Mouse (Mus musculus): ENCODE results near the gene Nav2. TPM values are rescaled to one million over a fixed set of nuclear protein-coding genes. Genes with fewer than 3 reads are reported as not detected.

Nav2 gene
- total RNA-seq, 2 experiments from 2014 or later = 6.1 to 7.5 TPM

DNA sequence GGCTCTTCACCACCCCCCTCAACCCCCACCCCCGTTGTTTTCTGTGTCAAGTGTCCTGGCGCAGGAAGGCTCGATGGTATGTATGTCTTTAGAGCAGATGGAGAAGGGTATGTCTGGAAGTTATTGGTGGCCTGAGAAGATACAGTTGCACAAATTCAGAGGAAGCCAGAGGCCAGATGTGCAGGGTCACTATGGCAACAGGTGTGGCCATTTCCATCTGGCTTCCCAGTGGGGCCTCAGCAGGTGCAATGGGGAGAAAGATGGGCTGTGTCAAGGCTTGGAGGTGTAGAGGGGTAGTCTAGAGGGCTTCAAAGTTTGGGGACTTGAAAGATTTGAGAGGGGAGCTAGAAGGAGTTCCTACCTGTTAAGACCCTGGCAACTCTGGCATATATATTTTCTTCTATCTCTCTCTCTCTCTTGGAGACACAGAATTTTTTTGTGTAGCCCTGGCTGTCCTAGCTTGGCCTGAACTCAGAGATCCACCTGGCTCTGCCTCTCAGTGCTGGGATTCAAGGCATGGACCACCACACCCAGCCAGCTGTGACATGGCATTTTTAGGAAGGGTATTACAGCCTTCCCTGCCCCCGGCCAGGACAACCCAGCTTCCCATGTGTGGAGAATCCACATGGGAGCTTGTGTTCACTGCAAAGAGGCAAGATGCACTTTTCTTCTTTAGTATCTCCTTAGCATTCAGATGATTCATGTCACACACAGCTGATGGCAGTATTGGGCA lies 435.4 kb downstream of the Nav2 start:
- no peak for DNase-seq (ENCODE audit: low spot score in 2 of 2)

- no peak for DNase-seq (ENCODE audit: low spot score in 2 of 2)
Measured at GRCm38 (mm10) chr7:49347338-49348272, 439.1 kb downstream of the Nav2 start.

DNA sequence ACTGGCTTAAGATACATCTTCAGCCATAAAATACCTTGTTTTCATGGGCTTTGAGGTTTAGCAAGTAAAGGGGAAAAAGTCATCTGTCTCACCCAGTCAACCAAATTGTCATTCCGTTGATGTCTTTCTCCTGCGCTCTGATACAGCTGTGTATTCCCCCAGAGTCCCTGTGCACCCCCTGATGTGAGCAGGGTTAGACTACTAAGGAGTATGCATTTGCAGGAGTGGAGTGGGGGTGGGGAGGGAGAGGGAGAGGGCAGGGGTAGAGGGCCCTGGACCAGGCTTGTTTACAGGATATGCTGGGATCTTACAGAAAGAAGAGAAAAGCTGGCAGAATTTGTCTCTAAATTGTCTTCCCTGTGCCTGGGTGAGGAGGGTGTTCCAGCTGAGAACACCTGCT lies 440.1 kb downstream of the Nav2 start:
- DNase-seq (ENCODE audit: low spot score in 2 of 2) = no peak

DNA sequence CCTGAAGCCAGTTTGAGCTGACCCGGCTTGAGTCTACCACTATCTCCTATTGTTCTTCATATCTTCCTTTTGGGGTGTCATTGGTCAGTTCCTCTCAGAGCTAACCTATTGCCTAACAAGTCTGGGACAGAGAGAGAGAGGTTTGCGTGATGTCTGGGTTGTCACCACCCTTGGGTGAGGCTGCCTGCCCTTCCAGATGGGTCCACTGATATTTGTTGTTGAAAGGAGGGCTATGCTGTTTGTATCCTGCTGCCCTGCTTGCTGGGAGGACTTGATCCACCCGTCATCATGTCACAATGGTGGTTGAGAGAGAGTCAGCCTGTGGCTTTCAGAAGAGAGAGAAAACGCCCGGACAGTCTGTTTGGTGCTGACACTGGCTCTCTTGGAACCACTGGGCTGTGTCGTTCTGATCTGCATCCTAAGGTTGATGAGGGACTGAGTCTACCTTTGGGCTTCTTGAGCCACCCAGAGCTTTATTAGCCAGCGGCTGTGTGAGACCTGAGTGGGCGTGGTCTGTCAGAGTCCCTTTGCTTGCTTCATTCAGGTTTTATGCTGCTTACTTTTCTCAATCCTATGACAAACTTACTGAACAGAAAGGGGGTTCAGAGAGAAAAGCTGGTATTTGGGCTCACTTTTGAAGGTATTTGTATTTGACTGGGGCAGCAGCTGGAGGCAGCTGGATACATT lies 441.9 kb downstream of the Nav2 start:
- no peak for DNase-seq (ENCODE audit: low spot score in 2 of 2)

DNA sequence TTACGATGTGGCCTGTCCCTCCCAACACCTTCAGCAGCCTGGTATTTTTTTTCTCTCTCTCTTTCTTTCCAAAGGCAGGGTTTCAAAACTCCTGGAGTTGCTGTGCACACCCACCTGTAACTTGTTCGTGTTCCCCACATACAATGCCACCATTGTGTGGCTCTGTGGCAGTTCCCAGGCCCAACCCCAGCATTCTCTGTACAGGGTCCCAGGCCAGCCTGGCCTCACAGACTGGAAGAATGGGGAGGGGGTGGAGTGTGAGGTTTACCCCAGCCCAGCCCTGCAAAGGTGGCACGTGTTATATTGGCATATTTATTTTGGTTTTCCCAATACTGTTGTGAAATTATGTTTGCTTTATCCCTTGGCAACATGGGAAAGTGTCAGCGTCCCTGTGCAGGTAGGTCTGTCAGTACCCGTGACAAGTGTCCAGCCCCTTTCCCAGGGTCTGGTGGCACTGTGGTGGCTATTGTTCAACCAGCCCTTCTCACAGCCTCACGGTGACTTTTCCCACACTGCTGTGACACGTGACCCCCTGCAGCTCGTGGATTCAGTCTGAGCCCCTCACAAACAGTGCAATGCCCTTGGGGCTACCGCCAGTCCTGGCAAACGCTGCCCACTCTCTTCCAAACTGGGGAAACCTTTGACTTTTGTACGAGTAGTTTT lies 443.2 kb downstream of the Nav2 start:
- no peak for DNase-seq (ENCODE audit: low spot score in 2 of 2)

DNA sequence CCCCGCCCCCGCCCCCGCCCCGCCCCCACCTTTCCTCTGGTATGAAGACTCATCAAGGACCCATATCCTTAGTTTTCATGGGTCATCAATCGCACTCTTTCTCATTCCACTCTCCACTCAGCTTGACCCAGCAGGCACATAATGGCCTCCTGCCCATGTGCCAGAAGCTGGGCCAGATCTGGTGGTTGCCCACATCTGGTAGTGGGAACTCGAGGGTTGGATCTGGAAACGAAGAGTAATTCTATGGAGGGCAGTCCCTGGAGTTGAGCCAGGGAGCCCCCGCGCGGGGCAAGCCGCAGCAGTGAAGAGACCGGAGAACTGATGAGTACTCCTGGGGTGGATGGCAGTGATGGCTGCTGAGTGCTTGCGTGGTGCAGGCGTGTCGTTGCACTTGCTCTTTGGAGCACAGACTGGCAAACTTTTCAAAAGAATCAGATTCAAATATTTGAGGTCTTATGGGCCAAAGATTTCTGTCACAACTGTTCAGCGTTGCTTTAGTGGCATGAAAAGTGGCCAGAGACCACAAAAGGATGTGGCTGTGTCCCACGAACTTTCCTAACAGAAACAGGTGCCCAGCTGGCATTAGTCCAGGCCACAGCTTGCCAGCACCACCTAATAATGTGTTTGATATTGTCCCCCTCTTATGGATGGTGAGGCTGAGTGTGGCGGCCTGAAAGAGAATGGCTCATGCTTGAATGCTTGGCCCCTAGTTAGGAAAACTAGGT lies 449.1 kb downstream of the Nav2 start:
- no peak for DNase-seq (ENCODE audit: low spot score in 2 of 2)

DNA sequence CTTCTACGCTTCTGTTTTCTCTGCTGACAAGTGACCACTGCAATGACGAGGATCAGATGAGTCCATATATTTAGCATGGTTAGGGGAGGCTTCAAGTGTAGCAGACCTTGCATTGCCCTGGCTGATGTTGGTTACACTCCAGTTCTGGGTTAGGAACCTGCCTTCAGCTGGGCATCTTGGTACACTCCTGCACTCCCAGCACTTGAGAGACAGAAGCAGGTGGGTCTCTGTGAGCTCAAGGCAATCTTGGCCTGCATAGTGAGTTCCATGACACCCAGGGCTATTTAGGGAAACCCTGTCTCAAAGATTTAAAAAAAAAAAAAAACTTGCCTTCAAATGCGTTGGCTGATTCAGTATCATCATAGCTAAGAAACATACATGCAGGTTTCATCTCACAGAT lies 450.6 kb downstream of the Nav2 start:
- DNase-seq (ENCODE audit: low spot score in 2 of 2) = no peak

- no peak for DNase-seq (ENCODE audit: low spot score in 2 of 2)
Measured at GRCm38 (mm10) chr7:49360597-49360996, 452.1 kb downstream of the Nav2 start.

DNA sequence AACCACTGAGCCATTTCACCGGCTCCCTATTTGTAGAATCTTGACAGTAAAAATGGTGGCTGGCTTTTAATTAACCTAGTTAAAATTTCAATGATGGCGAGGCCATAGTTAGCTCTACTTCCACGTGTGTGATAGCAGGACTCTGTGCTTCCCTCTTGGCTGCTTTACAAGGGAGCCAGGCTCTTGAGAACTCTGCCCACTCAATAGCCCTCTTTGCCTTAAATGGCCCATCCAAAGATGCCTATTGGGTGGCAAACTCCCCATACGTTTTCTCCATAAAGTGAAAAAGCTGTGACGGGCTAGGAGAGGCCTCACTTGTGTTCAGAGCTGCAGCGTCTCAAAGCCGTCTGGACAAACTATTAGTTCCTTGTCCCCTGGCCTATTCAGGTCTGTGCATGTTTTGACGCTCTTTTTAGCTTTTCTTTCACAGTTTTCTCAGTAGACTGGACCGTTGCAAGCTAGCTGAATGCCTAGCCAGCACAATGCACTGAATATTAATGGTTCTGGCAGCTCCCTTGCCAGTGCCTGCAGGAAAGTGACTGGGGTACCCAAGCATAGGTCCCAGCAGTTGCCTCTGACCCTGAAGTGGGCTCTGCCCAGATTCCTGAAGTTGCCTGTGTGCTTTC lies 453.1 kb downstream of the Nav2 start:
- DNase-seq (ENCODE audit: low spot score in 2 of 2) = no peak

GRCm38 (mm10) chr7:49364486-49365162 lies 456.1 kb downstream of the Nav2 start:
- no peak for DNase-seq (ENCODE audit: low spot score in 2 of 2)

GRCm38 (mm10) chr7:49368590-49368989 lies 460.1 kb downstream of the Nav2 start:
- no peak for DNase-seq (ENCODE audit: low spot score in 2 of 2)

GRCm38 (mm10) chr7:49369006-49369405 lies 460.5 kb downstream of the Nav2 start:
- no peak for DNase-seq (ENCODE audit: low spot score in 2 of 2)

- no peak for DNase-seq (ENCODE audit: low spot score in 2 of 2)
Measured at GRCm38 (mm10) chr7:49369809-49370473, 461.4 kb downstream of the Nav2 start.

DNA sequence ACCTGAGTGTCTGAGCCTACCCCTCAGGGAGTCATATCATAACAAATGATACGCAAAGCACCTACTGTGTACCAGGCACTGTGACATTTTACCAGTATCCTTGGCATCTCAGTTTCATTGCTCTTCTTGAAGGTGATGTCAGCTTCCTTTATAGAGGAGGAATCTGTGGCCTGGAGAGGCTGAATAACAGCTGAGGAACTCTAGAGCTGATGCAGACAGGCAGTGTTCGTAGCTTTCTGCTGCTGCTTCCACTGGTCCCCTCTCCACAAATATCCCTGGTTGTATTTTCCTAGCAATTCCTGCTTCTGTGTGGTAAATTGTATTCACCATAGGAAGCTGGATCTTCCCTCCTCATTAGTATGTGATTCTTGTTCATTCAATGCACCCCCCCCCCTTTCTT lies 462.8 kb downstream of the Nav2 start:
- DNase-seq (ENCODE audit: low spot score in 2 of 2) = no peak

DNA sequence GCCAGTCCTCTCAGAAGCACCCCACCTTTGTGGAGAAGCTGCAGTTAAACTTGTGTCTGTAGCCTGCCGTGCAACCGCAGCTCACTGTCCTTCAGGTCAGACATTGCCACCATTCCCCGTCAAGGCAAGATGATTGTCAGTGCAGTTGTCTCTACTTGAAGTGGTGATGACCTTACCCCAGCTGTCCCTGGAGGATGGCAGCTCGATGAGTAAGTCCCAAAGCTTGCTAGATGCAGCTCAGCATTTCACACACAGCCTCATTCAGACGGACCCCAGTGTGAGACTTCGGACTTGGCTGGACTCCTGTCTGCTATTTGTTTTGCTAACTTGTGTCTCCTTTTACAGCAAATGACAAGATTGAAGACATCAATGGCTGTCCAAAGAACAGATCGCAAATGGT lies 463.5 kb downstream of the Nav2 start:
- DNase-seq (ENCODE audit: low spot score in 2 of 2) = no peak

DNA sequence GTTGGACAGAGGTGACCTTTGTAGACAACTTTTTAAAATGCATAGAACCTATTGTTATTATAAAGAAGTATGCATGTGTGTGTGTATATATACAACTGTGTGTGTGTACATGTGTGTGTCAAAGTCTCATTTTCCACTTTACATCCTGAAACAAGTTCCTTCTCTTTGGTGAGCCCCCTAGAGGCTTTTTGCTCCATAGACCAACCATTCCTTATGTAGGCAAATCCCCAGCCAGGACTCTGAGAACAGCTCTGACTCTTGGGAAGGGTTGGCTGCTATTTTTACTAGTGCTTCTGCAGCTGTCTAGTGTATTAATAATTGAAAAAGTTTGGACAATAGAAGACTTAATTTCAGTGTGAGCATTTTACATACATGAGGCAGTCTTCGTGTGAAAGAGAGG lies 464.7 kb downstream of the Nav2 start:
- DNase-seq (ENCODE audit: low spot score in 2 of 2) = no peak

DNA sequence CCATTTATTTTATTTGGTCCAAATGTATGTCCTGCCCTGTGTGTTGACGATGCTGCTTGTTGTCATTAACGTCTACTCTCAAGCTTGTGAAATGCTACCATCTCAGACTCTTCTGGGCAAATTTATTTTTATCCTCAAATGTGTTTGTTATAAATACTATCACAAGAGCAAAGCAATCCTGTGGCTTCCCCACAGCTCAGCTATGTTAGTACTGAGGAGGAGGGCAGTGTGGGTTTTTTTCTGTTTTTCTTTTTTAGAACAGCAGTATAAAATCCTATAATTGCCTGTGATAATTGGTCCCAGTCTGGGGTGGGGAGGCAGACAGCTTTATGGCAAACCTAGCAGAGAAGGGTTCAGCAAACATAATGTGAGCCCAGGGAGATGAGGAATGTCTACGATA lies 465.1 kb downstream of the Nav2 start:
- DNase-seq (ENCODE audit: low spot score in 2 of 2) = no peak

GRCm38 (mm10) chr7:49375499-49375974 lies 467.0 kb downstream of the Nav2 start:
- DNase-seq (ENCODE audit: low spot score in 2 of 2) = no peak

DNA sequence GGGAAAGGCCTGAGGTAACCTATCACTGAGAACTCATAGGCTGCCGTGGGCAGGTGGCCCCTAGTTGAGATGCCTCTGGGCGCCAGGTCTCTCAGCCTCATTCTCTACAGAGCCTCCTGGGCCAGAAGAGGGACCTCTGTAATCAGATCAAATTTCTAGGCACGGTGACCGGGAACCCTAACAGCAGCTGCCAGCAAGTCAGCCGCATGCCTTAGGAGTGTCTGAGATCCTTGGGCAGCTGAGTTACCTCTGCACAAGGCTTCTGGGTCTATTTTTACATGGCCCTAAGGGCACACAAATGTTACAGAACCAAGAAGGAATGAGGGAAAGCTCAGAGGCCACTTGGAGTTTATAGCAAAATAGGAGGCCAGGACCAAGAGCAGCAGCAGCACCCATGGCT lies 470.1 kb downstream of the Nav2 start:
- no peak for DNase-seq (ENCODE audit: low spot score in 2 of 2)

Measured in adrenal gland, adult 18-20 months (tissue).